Mouse (Mus musculus) testis, adult 2 months (tissue): ENCODE measurements at regions not wholly inside any gene's neighbourhood (a gene's known extent, or its start where the extent isn't known, plus 50 kb on each side); places are given as distances from the start of the nearest gene placed in this dataset.

Experiments used
- CTCF ChIP-seq: fragments of 200-500 bp; IDR thresholded peaks from 2 replicates; pipeline ENCODE4 v1.5.1; 2012; ENCODE audit warnings: low read depth, mild to moderate bottlenecking, inconsistent platforms, low read length, moderate library complexity; ENCODE audit not compliant: control insufficient read depth, insufficient read depth, insufficient replicate concordance
- POLR2A ChIP-seq: fragments of 200-500 bp; IDR thresholded peaks from 2 replicates; pipeline ENCODE4 v1.6.1; 2012; ENCODE audit warnings: low read depth, mild to moderate bottlenecking, inconsistent platforms, low read length, moderate library complexity; ENCODE audit not compliant: control insufficient read depth

DNA sequence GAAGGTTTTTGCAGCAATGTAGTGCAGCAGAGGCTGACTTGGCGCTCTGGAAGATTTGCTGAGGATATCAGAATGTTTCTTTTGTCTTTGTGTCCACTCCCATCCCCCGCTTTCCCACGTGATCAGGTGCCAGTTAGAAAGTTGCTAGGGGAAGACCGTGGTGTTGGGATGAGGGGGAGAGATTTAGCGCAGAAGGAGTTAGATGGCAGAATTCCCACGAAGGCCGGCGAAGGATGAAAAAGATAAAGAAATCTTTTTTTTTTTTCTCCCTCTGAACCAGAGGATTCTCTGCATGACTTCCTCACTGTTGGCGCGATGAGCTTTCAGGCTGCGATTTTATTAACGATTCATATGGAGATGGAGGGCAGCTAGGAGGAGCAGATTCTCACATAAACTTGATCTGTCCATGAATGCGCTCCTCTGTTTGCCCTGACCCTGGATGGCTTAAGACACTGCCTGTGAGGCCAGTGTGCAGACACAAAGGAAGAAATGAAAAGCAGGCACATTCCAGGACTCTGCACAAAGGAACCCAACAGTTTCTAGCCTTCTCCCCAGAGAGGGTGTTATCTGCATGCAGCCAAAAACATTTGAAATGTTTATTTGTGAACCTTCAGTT lies 201.5 kb downstream of the Gm11146 start:
- TF ChIP-seq POLR2A (no peak), CTCF (no peak)
